Mouse (Mus musculus) G1E (cell line): ENCODE measurements around the gene Mecom.

ENCODE experiments used
- CTCF ChIP-seq: IDR thresholded peaks from 2 replicates; pipeline ENCODE4 v1.5.1; 2012; ENCODE audit warnings: low read depth, low read length, inconsistent platforms, mixed read lengths
- GATA1 ChIP-seq: IDR thresholded peaks from 2 replicates; pipeline ENCODE4 v1.6.1; 2012; ENCODE audit warnings: borderline replicate concordance, low read length, inconsistent platforms, mixed read lengths
- GATA2 ChIP-seq: IDR thresholded peaks from 2 replicates; pipeline ENCODE4 v1.6.1; 2012; ENCODE audit warnings: low read depth, low read length, inconsistent platforms, borderline replicate concordance
- POLR2AphosphoS5 ChIP-seq: IDR thresholded peaks from 2 replicates; pipeline ENCODE4 v1.6.1; 2012; ENCODE audit warnings: low read depth, low read length, inconsistent platforms; ENCODE audit not compliant: insufficient replicate concordance

GRCm38 (mm10) chr3:30560677-30561314 is 13.0 kb upstream of the Mecom start:
- TF ChIP-seq CTCF: no peak
- no peak for TF ChIP-seq GATA1
- TF ChIP-seq POLR2AphosphoS5: no peak
- TF ChIP-seq GATA2: no peak
